Mouse (Mus musculus): ENCODE measurements at regions not wholly inside any gene's neighbourhood (a gene's known extent, or its start where the extent isn't known, plus 50 kb on each side); places are given as distances from the start of the nearest gene placed in this dataset.

GRCm38 (mm10) chr15:56248731-56249130, 1228.7 kb downstream of the Slc22a22 start:
- peaks cover 11% of the 10 kb centered on the region for H3K4me1 ChIP-seq
- WGBS: 86% methylated on average over 1 of the region's 1 CpGs
- H3K9me3 ChIP-seq: no peaks in the 10 kb centered on the region
- H3K27ac ChIP-seq (replicated peaks): no peak overlapping the region
- no peaks in the 10 kb centered on the region for H3K27me3 ChIP-seq (replicated peaks; ENCODE audit: low read depth, poor library complexity, severe bottlenecking)
- no peak overlapping the region for H3K4me3 ChIP-seq
- H3K36me3 ChIP-seq (replicated peaks): no peaks in the 10 kb centered on the region
- no peak for DNase-seq (ENCODE audit: low spot score)

DNA sequence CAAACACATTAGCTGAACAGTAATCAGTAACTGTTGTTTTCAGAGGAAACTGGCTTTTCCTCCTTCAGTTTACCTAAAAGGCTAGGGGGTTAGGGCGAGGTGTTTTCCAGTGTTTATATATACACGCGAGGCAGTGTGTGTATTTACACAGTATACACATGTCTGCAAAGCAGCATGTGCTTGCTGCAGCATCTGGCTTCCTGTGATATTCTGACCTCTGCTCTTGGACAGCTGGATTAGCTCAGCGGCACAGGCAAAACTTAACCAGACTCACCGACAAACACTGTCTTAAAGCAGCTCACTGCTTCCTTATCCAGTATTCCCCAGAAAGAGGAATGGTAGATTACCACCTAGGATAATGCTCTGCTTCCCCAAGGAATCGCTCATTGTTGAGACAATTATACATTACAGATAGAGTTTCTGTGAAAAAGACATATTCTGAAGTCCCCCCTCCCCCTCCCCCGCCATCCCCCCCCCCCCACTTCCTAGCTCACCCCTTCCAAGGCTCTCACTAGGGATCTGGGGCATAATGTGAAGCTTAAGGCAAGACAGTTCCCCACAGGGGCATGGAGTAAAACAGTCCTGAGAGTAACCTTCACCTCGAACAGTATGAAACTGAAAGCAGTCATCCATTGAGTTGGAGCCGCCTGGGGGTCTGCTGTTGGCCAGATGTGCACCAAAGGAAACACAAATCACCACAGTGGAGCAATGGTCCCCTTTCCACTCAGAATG, 1233.3 kb downstream of the Slc22a22 start:
- WGBS: 53% methylated on average over 9 of the region's 9 CpGs

GRCm38 (mm10) chr15:56202552-56202951, 1274.9 kb downstream of the Slc22a22 start:
- Histone ChIP-seq H3K27me3 (replicated peaks; ENCODE audit: low read depth, poor library complexity, severe bottlenecking) (no peaks in the 10 kb centered on the region), H3K9me3 (no peaks in the 10 kb centered on the region), H3K4me3 (no peak overlapping the region), H3K27ac (replicated peaks) (no peak overlapping the region), H3K36me3 (replicated peaks) (no peaks in the 10 kb centered on the region), H3K4me1 (peaks cover 5% of the 10 kb centered on the region; the same call in 1 of the 2 replicates)
- 87% methylated on average over 5 of the region's 5 CpGs for WGBS
- no peak for DNase-seq (ENCODE audit: low spot score)

More for the DNA sequence above, 1233.3 kb downstream of the Slc22a22 start:
- Histone ChIP-seq H3K27ac (replicated peaks) (no peak overlapping the region; the same call in 1 of the 2 replicates), H3K27me3 (replicated peaks; ENCODE audit: low read depth, poor library complexity, severe bottlenecking) (no peaks in the 10 kb centered on the region), H3K36me3 (replicated peaks) (no peaks in the 10 kb centered on the region), H3K9me3 (no peaks in the 10 kb centered on the region), H3K4me3 (no peak overlapping the region), H3K4me1 (peaks cover 11% of the 10 kb centered on the region)
- DNase-seq (ENCODE audit: low spot score): peak; percentile 50

DNA sequence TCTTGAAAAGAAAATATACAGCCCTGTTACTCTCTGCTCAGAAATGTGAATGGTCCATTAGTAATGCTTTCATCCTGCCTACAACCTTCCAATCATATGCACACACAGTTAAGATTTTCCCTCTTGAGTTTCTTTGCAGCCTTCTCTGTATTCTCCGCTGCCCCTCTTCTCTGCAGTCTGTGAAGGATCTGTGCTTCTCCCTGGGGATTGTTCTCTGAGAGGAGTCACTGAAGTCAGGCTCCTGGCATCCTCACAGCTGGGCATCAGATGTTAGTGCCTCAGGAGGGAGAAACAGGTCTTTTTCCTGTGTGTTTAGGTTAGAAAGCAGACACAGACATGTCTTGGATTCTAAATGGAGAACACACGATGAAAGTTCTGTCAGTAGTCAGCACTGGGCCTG, 1278.1 kb downstream of the Slc22a22 start:
- no peak for DNase-seq (ENCODE audit: low spot score)

GRCm38 (mm10) chr15:56197425-56198201, 1279.8 kb downstream of the Slc22a22 start:
- no peaks in the 10 kb centered on the region for H3K27me3 ChIP-seq (replicated peaks; ENCODE audit: low read depth, poor library complexity, severe bottlenecking)
- peaks cover 5% of the 10 kb centered on the region; the same call in 1 of the 2 replicates for H3K4me1 ChIP-seq
- WGBS: 68% methylated on average over 1 of the region's 1 CpGs
- no peak overlapping the region for H3K4me3 ChIP-seq
- no peaks in the 10 kb centered on the region for H3K9me3 ChIP-seq
- H3K27ac ChIP-seq (replicated peaks): no peak overlapping the region
- no peak for DNase-seq (ENCODE audit: low spot score)
- H3K36me3 ChIP-seq (replicated peaks): no peaks in the 10 kb centered on the region

More for the DNA sequence above, 1278.1 kb downstream of the Slc22a22 start:
- peaks cover 5% of the 10 kb centered on the region; the same call in 1 of the 2 replicates for H3K4me1 ChIP-seq
- no peak overlapping the region for H3K4me3 ChIP-seq
- no peaks in the 10 kb centered on the region for H3K36me3 ChIP-seq (replicated peaks)
- no peaks in the 10 kb centered on the region for H3K9me3 ChIP-seq
- no peaks in the 10 kb centered on the region for H3K27me3 ChIP-seq (replicated peaks; ENCODE audit: low read depth, poor library complexity, severe bottlenecking)
- no peak overlapping the region for H3K27ac ChIP-seq (replicated peaks)
- 49% methylated on average over 2 of the region's 2 CpGs for WGBS

- WGBS: 44% methylated on average over 6 of the region's 6 CpGs
- Histone ChIP-seq H3K9me3 (no peaks in the 10 kb centered on the region), H3K27ac (replicated peaks) (peak overlapping the region; percentile 21), H3K27me3 (replicated peaks; ENCODE audit: low read depth, poor library complexity, severe bottlenecking) (no peaks in the 10 kb centered on the region), H3K4me1 (peaks cover 24% of the 10 kb centered on the region), H3K4me3 (0 out of 2 replicates have a peak overlapping the region, but pooled peaks have one; percentile 9), H3K36me3 (replicated peaks) (no peaks in the 10 kb centered on the region)
- peak; percentile 63 for DNase-seq (ENCODE audit: low spot score)
Observed at GRCm38 (mm10) chr15:56166236-56166635, 1311.2 kb downstream of the Slc22a22 start.

- WGBS: 55% methylated on average over 2 of the region's 2 CpGs
- Histone ChIP-seq H3K9me3 (peaks cover 3% of the 10 kb centered on the region; the same call in 1 of the 2 replicates), H3K4me3 (no peak overlapping the region), H3K27ac (replicated peaks) (no peak overlapping the region), H3K27me3 (replicated peaks; ENCODE audit: low read depth, poor library complexity, severe bottlenecking) (no peaks in the 10 kb centered on the region), H3K36me3 (replicated peaks) (no peaks in the 10 kb centered on the region), H3K4me1 (peaks cover 6% of the 10 kb centered on the region; the same call in 1 of the 2 replicates)
- DNase-seq (ENCODE audit: low spot score): no peak
Observed at GRCm38 (mm10) chr15:56158726-56159125, 1318.7 kb downstream of the Slc22a22 start.

DNA sequence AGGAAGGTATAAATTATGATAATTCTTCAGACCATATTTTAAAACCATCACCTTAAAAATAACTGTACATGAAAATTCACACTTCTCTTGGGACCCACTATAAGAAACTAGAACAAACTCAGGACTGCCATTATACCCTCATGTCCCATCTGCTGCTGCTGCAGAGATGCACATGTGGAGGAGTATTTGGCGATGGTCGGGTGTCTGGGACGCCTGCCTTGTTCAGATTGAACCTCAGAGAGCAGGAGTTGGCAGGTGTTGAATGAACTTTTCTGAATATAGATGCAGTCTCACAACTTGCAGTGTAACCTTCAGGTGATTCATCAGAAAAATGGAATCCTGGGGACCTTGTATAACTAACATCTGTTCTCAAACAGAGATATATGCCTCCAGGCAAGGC, 1338.0 kb downstream of the Slc22a22 start:
- Histone ChIP-seq H3K9me3 (no peaks in the 10 kb centered on the region), H3K4me3 (no peak overlapping the region), H3K4me1 (no peaks in the 10 kb centered on the region), H3K27ac (replicated peaks) (no peak overlapping the region), H3K27me3 (replicated peaks; ENCODE audit: low read depth, poor library complexity, severe bottlenecking) (no peaks in the 10 kb centered on the region), H3K36me3 (replicated peaks) (no peaks in the 10 kb centered on the region)
- 88% methylated on average over 3 of the region's 3 CpGs for WGBS
- no peak for DNase-seq (ENCODE audit: low spot score)

GRCm38 (mm10) chr15:56136420-56136970, 1340.9 kb downstream of the Slc22a22 start:
- Histone ChIP-seq H3K36me3 (replicated peaks) (no peaks in the 10 kb centered on the region), H3K4me3 (no peak overlapping the region), H3K4me1 (no peaks in the 10 kb centered on the region), H3K9me3 (no peaks in the 10 kb centered on the region), H3K27ac (replicated peaks) (no peak overlapping the region), H3K27me3 (replicated peaks; ENCODE audit: low read depth, poor library complexity, severe bottlenecking) (no peaks in the 10 kb centered on the region)
- WGBS: 73% methylated on average over 7 of the region's 7 CpGs
- no peak for DNase-seq (ENCODE audit: low spot score)

- DNase-seq (ENCODE audit: low spot score): no peak
- no peaks in the 10 kb centered on the region for H3K4me1 ChIP-seq
- no peaks in the 10 kb centered on the region for H3K36me3 ChIP-seq (replicated peaks)
- H3K4me3 ChIP-seq: no peak overlapping the region
- no peaks in the 10 kb centered on the region for H3K9me3 ChIP-seq
- 89% methylated on average over 1 of the region's 1 CpGs for WGBS
- no peaks in the 10 kb centered on the region for H3K27me3 ChIP-seq (replicated peaks; ENCODE audit: low read depth, poor library complexity, severe bottlenecking)
- H3K27ac ChIP-seq (replicated peaks): no peak overlapping the region
Observed at GRCm38 (mm10) chr15:56128029-56128428, 1349.4 kb downstream of the Slc22a22 start.

DNA sequence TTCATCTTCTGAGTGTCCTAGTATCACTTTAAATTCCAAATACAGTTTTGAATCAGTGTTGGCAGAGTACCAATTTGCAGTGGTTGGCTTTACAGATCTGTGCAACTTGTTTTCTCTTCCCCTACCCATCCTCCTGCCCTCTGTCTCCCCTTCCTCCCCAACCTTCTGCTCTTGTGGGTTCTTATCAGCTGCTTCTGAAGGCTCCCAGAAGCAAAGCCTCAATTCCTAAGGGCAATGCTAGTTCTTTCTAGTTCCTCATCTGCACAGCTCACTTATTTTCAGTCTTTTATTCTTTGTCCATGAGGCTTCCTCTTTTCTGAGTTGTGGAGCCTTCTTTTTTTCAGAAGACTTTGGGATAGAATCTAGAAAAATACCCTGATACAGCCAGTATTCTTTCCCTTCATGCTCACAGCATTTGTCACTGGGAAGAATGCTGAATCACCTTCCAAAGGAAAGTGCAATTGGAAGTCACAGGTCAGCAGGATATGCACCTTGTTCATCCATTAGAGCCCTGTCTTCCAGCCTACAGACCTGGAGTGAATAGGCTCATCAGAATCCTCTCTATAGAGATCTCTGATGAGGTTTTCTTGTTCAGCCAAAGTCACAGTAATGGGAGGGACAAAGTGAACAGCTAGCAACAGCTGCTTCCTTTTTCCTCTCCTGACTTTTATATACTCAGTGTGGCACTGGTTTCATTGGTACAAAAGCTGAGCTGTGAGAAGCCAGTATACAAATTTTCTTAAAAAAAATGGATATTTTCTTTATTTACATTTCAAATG, 1357.9 kb downstream of the Slc22a22 start:
- Histone ChIP-seq H3K27me3 (replicated peaks; ENCODE audit: low read depth, poor library complexity, severe bottlenecking) (no peaks in the 10 kb centered on the region), H3K9me3 (no peaks in the 10 kb centered on the region), H3K27ac (replicated peaks) (no peak overlapping the region), H3K4me1 (no peaks in the 10 kb centered on the region), H3K36me3 (replicated peaks) (no peaks in the 10 kb centered on the region), H3K4me3 (no peak overlapping the region)
- no peak for DNase-seq (ENCODE audit: low spot score)

DNA sequence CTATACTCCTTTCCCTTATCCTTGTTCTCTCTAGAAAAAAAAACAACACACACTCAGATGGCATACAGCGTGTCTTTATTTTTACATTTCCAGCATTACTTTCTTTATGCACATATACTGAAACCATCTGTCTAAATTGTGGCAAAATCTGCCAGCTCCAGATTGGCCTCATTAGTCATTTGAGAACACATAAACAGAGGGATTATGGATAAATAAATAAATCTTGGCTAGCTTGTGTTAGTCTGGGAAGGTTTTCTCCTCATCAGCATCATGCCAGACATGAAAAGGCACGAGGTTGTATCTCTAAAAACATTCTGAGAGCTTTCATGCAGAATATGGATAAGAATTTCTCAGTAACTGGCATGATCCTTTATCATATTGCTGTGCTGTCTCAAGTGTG, 1369.1 kb downstream of the Slc22a22 start:
- DNase-seq (ENCODE audit: low spot score): no peak

More for the DNA sequence above, 1369.1 kb downstream of the Slc22a22 start:
- Histone ChIP-seq H3K4me1 (no peaks in the 10 kb centered on the region), H3K9me3 (no peaks in the 10 kb centered on the region), H3K27ac (replicated peaks) (no peak overlapping the region), H3K27me3 (replicated peaks; ENCODE audit: low read depth, poor library complexity, severe bottlenecking) (no peaks in the 10 kb centered on the region), H3K4me3 (no peak overlapping the region), H3K36me3 (replicated peaks) (no peaks in the 10 kb centered on the region)
- 70% methylated on average over 2 of the region's 2 CpGs for WGBS

Measured in embryonic facial prominence, embryonic 10.5 days (tissue).